Mouse (Mus musculus): ENCODE measurements around the gene Rai14.

- no peak for TF ChIP-seq POLR2A (IDR thresholded peaks at IDR 0.05; ENCODE audit: control insufficient read depth, extremely low read depth, insufficient read depth, low read length, poor library complexity)
- TF ChIP-seq CTCF (IDR thresholded peaks at IDR 0.05; ENCODE audit: borderline replicate concordance, control insufficient read depth, extremely low read depth, insufficient read depth, low read length, poor library complexity), result no peak
These were observed 32.8 kb upstream of the Rai14 start for GRCm38 (mm10) chr15:10747226-10747625.

Data from thymus, adult 2 months (tissue).